Mouse (Mus musculus): ENCODE results near the gene Add3.

Gene Add3

GRCm38 (mm10) chr19:53140044-53140803 lies at the start of gene Add3:
Gene Add3 (plus strand): TSS chr19:53140443.
- peak; percentile 31 for DNase-seq (ENCODE audit: low spot score)

- DNase-seq (ENCODE audit: low spot score), result no peak
Measured at GRCm38 (mm10) chr19:53090677-53091076, 49.6 kb upstream of the Add3 start.

- DNase-seq (ENCODE audit: low spot score), result no peak
Measured at GRCm38 (mm10) chr19:53092251-53092650, 48.0 kb upstream of the Add3 start.

- DNase-seq (ENCODE audit: low spot score), result no peak
Measured at GRCm38 (mm10) chr19:53093294-53093693, 46.9 kb upstream of the Add3 start.

- DNase-seq (ENCODE audit: low spot score), result no peak
Measured at GRCm38 (mm10) chr19:53094684-53095083, 45.6 kb upstream of the Add3 start.

- DNase-seq (ENCODE audit: low spot score), result no peak
Measured at GRCm38 (mm10) chr19:53101374-53102300, 38.6 kb upstream of the Add3 start.

GRCm38 (mm10) chr19:53105374-53106090 lies 34.7 kb upstream of the Add3 start:
- no peak for DNase-seq (ENCODE audit: low spot score)

GRCm38 (mm10) chr19:53106952-53107351 lies 33.3 kb upstream of the Add3 start:
- DNase-seq (ENCODE audit: low spot score), result no peak

- no peak for DNase-seq (ENCODE audit: low spot score)
Measured at GRCm38 (mm10) chr19:53107361-53108247, 32.6 kb upstream of the Add3 start.

- no peak for DNase-seq (ENCODE audit: low spot score)
Measured at GRCm38 (mm10) chr19:53111996-53112590, 28.1 kb upstream of the Add3 start.

GRCm38 (mm10) chr19:53119255-53119795 lies 20.9 kb upstream of the Add3 start:
- no peak for DNase-seq (ENCODE audit: low spot score)

- no peak for DNase-seq (ENCODE audit: low spot score)
Measured at GRCm38 (mm10) chr19:53120483-53120882, 19.8 kb upstream of the Add3 start.

- DNase-seq (ENCODE audit: low spot score), result no peak
Measured at GRCm38 (mm10) chr19:53122641-53123241, 17.5 kb upstream of the Add3 start.

GRCm38 (mm10) chr19:53123301-53123700 lies 16.9 kb upstream of the Add3 start:
- no peak for DNase-seq (ENCODE audit: low spot score)

GRCm38 (mm10) chr19:53125679-53126078 lies 14.6 kb upstream of the Add3 start:
- DNase-seq (ENCODE audit: low spot score), result no peak

GRCm38 (mm10) chr19:53126546-53126945 lies 13.7 kb upstream of the Add3 start:
- DNase-seq (ENCODE audit: low spot score), result no peak

GRCm38 (mm10) chr19:53127320-53128291 lies 12.6 kb upstream of the Add3 start:
- no peak for DNase-seq (ENCODE audit: low spot score)

GRCm38 (mm10) chr19:53128494-53129337 lies 11.5 kb upstream of the Add3 start:
- DNase-seq (ENCODE audit: low spot score), result no peak

Data from ovary, postnatal 10 days (tissue).